Mouse (Mus musculus): ENCODE results near the gene Tmtc2.

DNA sequence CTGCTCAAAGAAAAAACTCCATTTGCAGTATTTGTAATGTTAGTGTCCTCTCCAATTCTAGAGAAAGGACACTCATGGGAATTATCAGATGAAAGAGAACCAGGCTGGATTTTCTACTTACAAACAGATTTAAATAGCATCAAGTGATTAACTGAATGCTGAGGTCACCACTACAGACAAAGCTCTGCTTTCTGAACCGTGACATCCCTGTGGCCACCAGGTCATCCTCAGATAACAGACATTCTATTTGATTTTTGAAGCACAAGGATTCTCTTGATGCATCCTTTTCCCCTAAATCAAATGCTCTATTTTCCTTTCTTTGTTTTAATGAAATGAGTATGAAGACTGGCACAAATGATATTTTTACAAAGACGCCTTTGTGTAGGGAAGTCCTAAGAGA lies 241.4 kb downstream of the Tmtc2 start:
- TF ChIP-seq ZC3H11A (IDR thresholded peaks at IDR 0.05; ENCODE audit: low read depth, low read length) = no peak
- no peak for TF ChIP-seq NELFE (IDR thresholded peaks at IDR 0.05; ENCODE audit: low read depth, low read length)
- TF ChIP-seq CTCF (conservative IDR thresholded peaks at IDR 0.05 in 1 of 2, IDR thresholded peaks at IDR 0.05 in 1 of 2; ENCODE audit: low read depth in 2 of 2, low read length in 2 of 2) = no peak
- TF ChIP-seq HCFC1 (IDR thresholded peaks at IDR 0.05; ENCODE audit: low read depth, low read length) = no peak
- TF ChIP-seq ZNF384 (IDR thresholded peaks at IDR 0.05; ENCODE audit: low read depth, low read length) = no peak
- no peak for TF ChIP-seq KAT2A (IDR thresholded peaks at IDR 0.05; ENCODE audit: insufficient replicate concordance, low read length)
- TF ChIP-seq POLR2A (IDR thresholded peaks at IDR 0.05; ENCODE audit: low read depth, low read length) = no peak
- no peak for TF ChIP-seq NRF1 (IDR thresholded peaks at IDR 0.05; ENCODE audit: low read depth, low read length)
- no peak for TF ChIP-seq MAFK (IDR thresholded peaks at IDR 0.05; ENCODE audit: insufficient replicate concordance, low read length)
- no peak for TF ChIP-seq MEF2A (IDR thresholded peaks at IDR 0.05; ENCODE audit: borderline replicate concordance, low read depth, low read length)
- no peak for TF ChIP-seq ZMIZ1 (IDR thresholded peaks at IDR 0.05; ENCODE audit: low read depth, low read length)
- TF ChIP-seq JUN (IDR thresholded peaks at IDR 0.05; ENCODE audit: insufficient read depth, low read depth, low read length) = no peak
- TF ChIP-seq RAD21 (IDR thresholded peaks at IDR 0.05; ENCODE audit: low read depth, low read length) = no peak

All from CH12.LX (cell line).